Mouse (Mus musculus): ENCODE measurements around the gene 1700016H13Rik.

- TF ChIP-seq CTCF (IDR thresholded peaks at IDR 0.05; ENCODE audit: low read depth): no peak
- no peak for TF ChIP-seq EP300 (IDR thresholded peaks at IDR 0.05; ENCODE audit: low read depth)
These were observed 38.6 kb downstream of the 1700016H13Rik start for GRCm38 (mm10) chr5:103617191-103617590.

All from liver, embryonic 14.5 days (tissue).